Mouse (Mus musculus) heart, embryonic 11.5 days (tissue): ENCODE data around the gene Asf1a. TPM values are rescaled to one million over a fixed set of nuclear protein-coding genes. Genes with fewer than 3 reads are reported as not detected.

Experiments used
- ATAC-seq: fragments of 200-750 bp; cut with Nextera tagmentation; replicated peaks from 2 replicates; pipeline ENCODE4 v1.8.0; 2017; ENCODE audit warnings: moderate library complexity; ENCODE audit not compliant: insufficient number of reproducible peaks, low FRiP score, low TSS enrichment
- H3K27ac ChIP-seq: fragments of 300-500 bp; sonication (generic); 2 replicates; pipeline ENCODE4 v1.5.1; 2014; ENCODE audit warnings: mild to moderate bottlenecking, low read depth, low read length
- H3K27me3 ChIP-seq: fragments of 300-500 bp; sonication (generic); 2 replicates; pipeline ENCODE4 v1.6.1; 2014; ENCODE audit warnings: mild to moderate bottlenecking, low read length, mixed read lengths; ENCODE audit not compliant: control insufficient read depth, insufficient read depth
- H3K36me3 ChIP-seq: fragments of 300-500 bp; sonication (generic); 2 replicates; pipeline ENCODE4 v1.6.1; 2014; ENCODE audit warnings: mild to moderate bottlenecking, low read length, moderate library complexity, mixed read lengths; ENCODE audit not compliant: control insufficient read depth, insufficient read depth
- H3K4me1 ChIP-seq: fragments of 300-500 bp; sonication (generic); 2 replicates; pipeline ENCODE4 v1.6.1; 2014; ENCODE audit warnings: low read length; ENCODE audit not compliant: control insufficient read depth, insufficient read depth
- H3K4me2 ChIP-seq: fragments of 300-500 bp; sonication (generic); 2 replicates; pipeline ENCODE4 v1.6.1; 2014; ENCODE audit warnings: mild to moderate bottlenecking, moderate library complexity
- H3K4me3 ChIP-seq: fragments of 300-500 bp; sonication (generic); 2 replicates; pipeline ENCODE4 v1.5.1; 2014; ENCODE audit warnings: low read depth, low read length
- H3K9ac ChIP-seq: fragments of 300-500 bp; sonication (generic); 2 replicates; pipeline ENCODE4 v1.6.1; 2014; ENCODE audit warnings: mild to moderate bottlenecking, low read depth, low read length, moderate library complexity
- H3K9me3 ChIP-seq: fragments of 300-500 bp; sonication (generic); replicated peaks from 2 replicates; pipeline ENCODE4 v1.6.1; 2016; ENCODE audit warnings: low read length; ENCODE audit not compliant: control insufficient read depth
- WGBS: fragments of 180-500 bp; shearing (Covaris S2); extraction: QIAGEN DNeasy Blood & Tissue Kit; methylation state at CpG from one replicate; pipeline ENCODE4 v1.1.7; 2014; ENCODE audit not compliant: insufficient replicate concordance; 5-methylcytosine and 5-hydroxymethylcytosine counted together
- polyA plus RNA-seq: library from polyadenylated mRNA; unstranded; fragments of >200 nt; fragmentation: Nextera tagmentation; extraction: Ambion mirVana; gene quantifications from 2 replicates; pipeline ENCODE4 v1.2.1, GENCODE M21; 2014

Gene Asf1a
- polyA plus RNA-seq, 1 experiment from 2014 or later = 88.8 TPM

GRCm38 (mm10) chr10:53595744-53596676 is 547 bp upstream of the Asf1a start:
- peak overlapping the region; percentile 83 for H3K9ac ChIP-seq
- peak overlapping the region; percentile 84 for H3K4me2 ChIP-seq
- H3K27ac ChIP-seq = peak overlapping the region; percentile 99
- WGBS = 6% methylated on average over 27 of the region's 27 CpGs
- no peaks in the 10 kb centered on the region for H3K36me3 ChIP-seq
- peaks cover 13% of the 10 kb centered on the region for H3K4me1 ChIP-seq
- no peaks in the 10 kb centered on the region for H3K9me3 ChIP-seq
- H3K27me3 ChIP-seq = no peaks in the 10 kb centered on the region
- H3K4me3 ChIP-seq = peak overlapping the region; percentile 94
- peak; percentile 11; the same call in 1 of the 2 replicates for ATAC-seq

DNA sequence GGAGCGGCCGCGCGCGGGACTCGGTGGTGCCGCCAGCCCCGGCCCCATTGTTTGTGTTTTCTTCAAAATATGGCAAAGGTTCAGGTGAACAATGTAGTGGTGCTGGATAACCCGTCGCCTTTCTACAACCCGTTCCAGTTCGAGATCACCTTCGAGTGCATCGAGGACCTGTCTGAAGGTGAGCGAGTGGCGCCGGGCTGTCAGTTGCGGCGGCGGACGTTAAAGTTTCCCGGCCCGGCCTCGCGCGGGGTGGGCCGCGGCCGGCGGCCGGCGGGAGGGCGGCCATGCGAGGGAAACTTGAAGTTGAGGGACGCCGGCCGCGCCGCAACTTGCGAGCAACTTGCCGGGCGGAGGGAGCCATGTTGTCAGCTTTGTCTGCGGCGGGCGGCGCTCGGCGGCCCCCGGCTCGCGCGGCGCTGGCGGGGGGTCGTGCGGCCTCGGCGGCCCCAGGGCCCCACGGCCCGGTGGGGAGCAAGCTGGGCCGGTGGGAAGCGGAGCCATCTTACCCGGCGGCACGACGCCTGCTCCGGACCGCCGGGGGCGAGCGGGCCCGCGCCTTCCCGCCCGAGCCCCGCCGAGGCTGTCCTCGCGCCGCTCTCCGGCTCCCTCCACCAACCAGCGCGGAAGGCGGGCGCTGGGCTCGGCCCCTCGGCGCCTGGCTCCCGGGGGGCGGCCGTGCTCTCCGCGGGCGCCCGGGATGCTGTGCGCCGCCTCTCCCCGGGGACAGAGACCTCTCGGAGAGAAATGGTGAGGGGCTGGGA is 744 bp downstream of the Asf1a start:
- under 1% methylated on average over 86 of the region's 99 CpGs for WGBS

GRCm38 (mm10) chr10:53598821-53599220 is 2.3 kb downstream of the Asf1a start:
- Histone ChIP-seq H3K27me3 (no peaks in the 10 kb centered on the region), H3K36me3 (no peaks in the 10 kb centered on the region), H3K9ac (no peak overlapping the region), H3K4me2 (peak overlapping the region; percentile 53), H3K9me3 (no peaks in the 10 kb centered on the region), H3K27ac (no peak overlapping the region), H3K4me1 (peaks cover 15% of the 10 kb centered on the region), H3K4me3 (peak overlapping the region; percentile 18; the same call in 1 of the 2 replicates)
- no peak for ATAC-seq
- 48% methylated on average over 5 of the region's 5 CpGs for WGBS

More for the DNA sequence above, 744 bp downstream of the Asf1a start:
- Histone ChIP-seq H3K4me2 (peak overlapping the region; percentile 57), H3K9ac (peak overlapping the region; percentile 98), H3K27me3 (no peaks in the 10 kb centered on the region), H3K9me3 (no peaks in the 10 kb centered on the region), H3K27ac (peak overlapping the region; percentile 99), H3K4me3 (peak overlapping the region; percentile 94), H3K4me1 (peaks cover 15% of the 10 kb centered on the region), H3K36me3 (no peaks in the 10 kb centered on the region)
- peak; percentile 29 for ATAC-seq

GRCm38 (mm10) chr10:53605328-53605727 is 8.8 kb downstream of the Asf1a start:
- ATAC-seq = no peak
- Histone ChIP-seq H3K9me3 (no peaks in the 10 kb centered on the region), H3K27me3 (no peaks in the 10 kb centered on the region), H3K4me2 (no peak overlapping the region), H3K36me3 (peaks cover 19% of the 10 kb centered on the region), H3K9ac (no peak overlapping the region), H3K4me3 (no peak overlapping the region), H3K27ac (no peak overlapping the region), H3K4me1 (peaks cover 2% of the 10 kb centered on the region; the same call in 1 of the 2 replicates)
- 81% methylated on average over 2 of the region's 2 CpGs for WGBS

GRCm38 (mm10) chr10:53608274-53608673 is 11.7 kb downstream of the Asf1a start:
- Histone ChIP-seq H3K4me1 (no peaks in the 10 kb centered on the region), H3K27me3 (no peaks in the 10 kb centered on the region), H3K4me3 (no peak overlapping the region), H3K9me3 (no peaks in the 10 kb centered on the region), H3K36me3 (peaks cover 21% of the 10 kb centered on the region), H3K9ac (no peak overlapping the region), H3K4me2 (no peak overlapping the region), H3K27ac (no peak overlapping the region)
- 84% methylated on average over 2 of the region's 2 CpGs for WGBS
- no peak for ATAC-seq

DNA sequence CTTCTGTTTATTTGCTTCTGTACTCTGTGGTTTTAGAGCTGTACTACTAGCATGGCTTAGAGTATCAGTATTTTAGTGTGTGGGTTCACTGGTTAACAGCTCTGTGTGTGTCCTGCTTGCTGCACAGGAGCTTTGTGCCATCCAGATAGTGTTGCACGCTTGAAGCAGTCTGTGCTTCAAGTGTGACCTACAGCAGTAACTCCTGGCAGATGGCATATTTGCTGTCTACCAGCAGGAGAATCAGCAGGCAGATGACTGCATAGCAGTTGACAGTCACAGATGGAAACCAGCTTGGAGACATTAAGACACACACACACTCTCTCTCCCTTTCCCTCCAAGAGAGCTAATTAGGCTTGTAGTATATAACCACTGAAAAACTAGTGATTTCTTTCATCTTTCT is 15.6 kb downstream of the Asf1a start:
- no peaks in the 10 kb centered on the region for H3K4me1 ChIP-seq
- H3K27ac ChIP-seq = no peak overlapping the region
- H3K4me2 ChIP-seq = no peak overlapping the region
- no peak for ATAC-seq
- 59% methylated on average over 1 of the region's 1 CpGs for WGBS
- no peak overlapping the region for H3K9ac ChIP-seq
- peaks cover 13% of the 10 kb centered on the region for H3K36me3 ChIP-seq
- H3K27me3 ChIP-seq = no peaks in the 10 kb centered on the region
- H3K9me3 ChIP-seq = no peaks in the 10 kb centered on the region
- no peak overlapping the region for H3K4me3 ChIP-seq

GRCm38 (mm10) chr10:53613955-53614354 is 17.4 kb downstream of the Asf1a start:
- peaks cover 12% of the 10 kb centered on the region for H3K36me3 ChIP-seq
- no peaks in the 10 kb centered on the region for H3K9me3 ChIP-seq
- no peak for ATAC-seq
- H3K27ac ChIP-seq = no peak overlapping the region
- no peak overlapping the region for H3K4me2 ChIP-seq
- no peaks in the 10 kb centered on the region for H3K4me1 ChIP-seq
- no peak overlapping the region for H3K4me3 ChIP-seq
- no peaks in the 10 kb centered on the region for H3K27me3 ChIP-seq
- no peak overlapping the region for H3K9ac ChIP-seq
- WGBS = 76% methylated on average over 1 of the region's 1 CpGs

- Histone ChIP-seq H3K4me3 (no peak overlapping the region), H3K9me3 (no peaks in the 10 kb centered on the region), H3K36me3 (peaks cover 5% of the 10 kb centered on the region; the same call in 1 of the 2 replicates), H3K27ac (no peak overlapping the region), H3K9ac (no peak overlapping the region), H3K4me2 (no peak overlapping the region), H3K4me1 (no peaks in the 10 kb centered on the region), H3K27me3 (no peaks in the 10 kb centered on the region)
- no peak for ATAC-seq
- WGBS = 84% methylated on average over 8 of the region's 8 CpGs
These were observed 19.5 kb downstream of the Asf1a start for GRCm38 (mm10) chr10:53615850-53616616.
